Mouse (Mus musculus): ENCODE measurements around the gene Trappc10.

DNA sequence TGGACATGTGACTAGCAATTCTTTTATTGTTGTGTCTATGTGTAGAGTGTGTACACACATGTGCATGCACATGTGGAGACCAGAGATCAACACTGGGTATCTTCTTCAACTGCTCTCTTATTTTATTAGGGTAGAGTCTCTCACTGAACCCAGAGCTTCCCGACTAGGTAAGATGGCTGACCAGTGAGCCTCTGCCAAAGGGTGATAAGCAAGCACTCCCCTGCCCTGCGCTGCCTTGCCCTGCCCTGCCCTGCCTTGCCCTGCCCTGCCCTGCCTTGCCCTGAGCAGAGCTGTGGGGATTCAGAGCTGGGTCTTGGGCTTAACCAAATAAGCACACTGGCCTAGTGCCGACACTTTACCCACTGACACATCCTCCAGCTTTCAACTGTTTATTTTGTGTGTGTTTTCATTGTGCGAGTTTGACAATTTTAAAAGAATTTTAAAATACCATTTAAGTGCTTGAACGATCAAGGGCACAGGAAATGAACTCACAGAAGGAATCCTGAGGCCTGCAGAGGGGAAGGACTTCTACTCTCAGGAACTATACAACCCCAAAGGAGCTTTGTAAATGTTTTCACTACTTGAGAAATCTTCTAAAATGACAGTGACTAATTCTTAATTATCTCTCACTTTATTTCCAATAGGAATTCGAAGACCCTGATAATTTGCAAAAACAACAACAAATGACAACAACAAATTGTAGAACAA lies 27.9 kb downstream of the Trappc10 start:
- TF ChIP-seq CTCF (IDR thresholded peaks at IDR 0.05; ENCODE audit: insufficient read depth, low read depth, low read length) (no peak), POLR2A (IDR thresholded peaks at IDR 0.05; ENCODE audit: insufficient read depth, low read depth, low read length) (no peak)

Data from olfactory bulb, adult 2 months (tissue).